Mouse (Mus musculus): ENCODE measurements around the gene Lrrc10b.

GRCm38 (mm10) chr19:10436726-10437125 lies 20.5 kb downstream of the Lrrc10b start:
- TF ChIP-seq CTCF (IDR thresholded peaks at IDR 0.05; ENCODE audit: low read depth) (no peak), EP300 (optimal IDR thresholded peaks at IDR 0.05) (no peak)
